Mouse (Mus musculus): ENCODE data around the gene Fam177a. TPM values are rescaled to one million over a fixed set of nuclear protein-coding genes. Genes with fewer than 3 reads are reported as not detected.
"Not testable (repeated sequence)": the region's sequence is repeated elsewhere in the genome, so short reads cannot be mapped to it uniquely, and the experiment has no call there.

Fam177a gene
- polyA plus RNA-seq, 1 experiment from 2014 or later, result 7.8 TPM

DNA sequence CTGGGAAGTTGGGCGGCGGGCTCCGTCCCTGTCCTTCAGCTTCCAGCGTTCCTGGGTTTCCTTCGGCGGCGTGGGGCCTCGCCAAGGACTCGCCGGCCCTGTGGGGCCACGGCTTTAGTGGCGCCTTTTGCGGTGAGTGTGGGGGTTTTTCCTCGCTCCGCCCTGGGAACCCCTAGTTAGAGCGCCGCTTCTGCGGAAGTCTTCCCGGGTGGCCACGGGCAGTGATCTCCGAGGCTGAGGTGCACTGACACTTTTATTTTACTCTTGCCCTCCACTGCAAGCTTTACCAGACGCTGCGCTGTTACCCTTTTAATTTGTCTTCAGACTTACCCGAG lies 31.1 kb downstream of the Fam177a start:
- H3K4me1 ChIP-seq (replicated peaks); H3K27me3 ChIP-seq; H3K4me2 ChIP-seq; H3K36me3 ChIP-seq (replicated peaks); H3K9ac ChIP-seq; H3K9me3 ChIP-seq (replicated peaks); H3K27ac ChIP-seq (replicated peaks): not testable (repeated sequence)
- peak overlapping the region; percentile 46 for H3K4me3 ChIP-seq (replicated peaks)
- peak; percentile 40 for ATAC-seq (ENCODE audit: insufficient read depth)
- 1% methylated on average over 12 of the region's 24 CpGs for WGBS (ENCODE audit: insufficient replicate concordance)

DNA sequence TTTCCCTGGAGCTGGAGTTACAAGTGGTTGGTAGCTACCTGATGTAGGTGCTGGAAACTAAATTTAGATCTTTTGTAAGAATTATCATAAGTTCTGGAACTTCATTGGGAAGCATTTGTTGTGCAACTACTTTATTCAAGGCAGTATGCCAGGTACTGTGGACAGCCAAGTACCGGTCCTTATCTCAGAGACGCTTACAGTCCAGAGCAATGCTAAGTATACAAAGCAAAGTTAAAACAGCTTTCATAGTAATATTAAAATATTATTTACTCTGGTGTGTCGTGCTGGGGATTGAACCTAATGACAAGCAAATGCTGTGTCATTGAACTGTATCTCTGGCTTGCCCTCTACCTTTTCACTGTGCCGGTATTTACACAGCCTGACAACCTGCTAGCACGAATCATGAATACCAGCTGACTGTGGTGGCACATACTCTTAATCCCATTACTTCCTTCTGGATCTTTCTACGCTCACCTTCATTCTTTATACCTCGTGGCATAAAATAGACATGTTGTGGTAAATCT lies 42.8 kb downstream of the Fam177a start:
- H3K4me2 ChIP-seq; ATAC-seq (ENCODE audit: insufficient read depth); H3K36me3 ChIP-seq (replicated peaks); H3K4me1 ChIP-seq (replicated peaks); H3K9me3 ChIP-seq (replicated peaks); H3K27me3 ChIP-seq; H3K27ac ChIP-seq (replicated peaks); H3K4me3 ChIP-seq (replicated peaks); H3K9ac ChIP-seq: not testable (repeated sequence)
- no CpG with 5 or more reads among the region's 7 CpGs for WGBS (ENCODE audit: insufficient replicate concordance)

GRCm38 (mm10) chr12:55187686-55188085 lies 63.4 kb downstream of the Fam177a start:
- H3K27ac ChIP-seq (replicated peaks); H3K27me3 ChIP-seq; H3K36me3 ChIP-seq (replicated peaks); H3K9ac ChIP-seq; H3K4me2 ChIP-seq; H3K9me3 ChIP-seq (replicated peaks); ATAC-seq (ENCODE audit: insufficient read depth); H3K4me1 ChIP-seq (replicated peaks); H3K4me3 ChIP-seq (replicated peaks): not testable (repeated sequence)
- no CpG with 5 or more reads among the region's 8 CpGs for WGBS (ENCODE audit: insufficient replicate concordance)

- H3K4me2 ChIP-seq; H3K36me3 ChIP-seq (replicated peaks); H3K9ac ChIP-seq; H3K27ac ChIP-seq (replicated peaks); H3K27me3 ChIP-seq; H3K4me3 ChIP-seq (replicated peaks); ATAC-seq (ENCODE audit: insufficient read depth); H3K4me1 ChIP-seq (replicated peaks); H3K9me3 ChIP-seq (replicated peaks): not testable (repeated sequence)
- WGBS (ENCODE audit: insufficient replicate concordance), result no CpG with 5 or more reads among the region's 5 CpGs
These were observed 64.9 kb downstream of the Fam177a start for GRCm38 (mm10) chr12:55189127-55189526.

Other genes starting within 250 kb of the Fam177a start
- not detected in 2 replicates for gene Gm20403, start 137.9 kb upstream of the Fam177a start, polyA plus RNA-seq (2015; fragmentation: Nextera tagmentation; extraction: Ambion mirVana)
- 28.8 and 32.2 TPM in 2 replicates for gene Baz1a, start 110.1 kb upstream of the Fam177a start, polyA plus RNA-seq (2015; fragmentation: Nextera tagmentation; extraction: Ambion mirVana)
- 30.8 and 31.5 TPM in 2 replicates for gene 2700097O09Rik, start 44.4 kb upstream of the Fam177a start, polyA plus RNA-seq (2015; fragmentation: Nextera tagmentation; extraction: Ambion mirVana)
- 70.0 and 77.5 TPM in 2 replicates for gene Srp54a, start 44.2 kb upstream of the Fam177a start, polyA plus RNA-seq (2015; fragmentation: Nextera tagmentation; extraction: Ambion mirVana)
- gene Srp54b, start 30.6 kb downstream of the Fam177a start, polyA plus RNA-seq (2015; fragmentation: Nextera tagmentation; extraction: Ambion mirVana), result 22.8 and 25.2 TPM in 2 replicates
- 0.64 and 0.66 TPM in 2 replicates for gene 1700047I17Rik2, start 75.1 kb downstream of the Fam177a start, polyA plus RNA-seq (2015; fragmentation: Nextera tagmentation; extraction: Ambion mirVana)
- gene Srp54c, start 105.7 kb downstream of the Fam177a start, polyA plus RNA-seq (2015; fragmentation: Nextera tagmentation; extraction: Ambion mirVana), result 27.1 and 31.4 TPM in 2 replicates
- gene 1110008L16Rik, start 175.1 kb downstream of the Fam177a start, polyA plus RNA-seq (2015; fragmentation: Nextera tagmentation; extraction: Ambion mirVana), result 5.9 and 6.1 TPM in 2 replicates
- 4.7 and 4.9 TPM in 2 replicates for gene Ppp2r3c, start 178.5 kb downstream of the Fam177a start, polyA plus RNA-seq (2015; fragmentation: Nextera tagmentation; extraction: Ambion mirVana)

Measured in liver, embryonic 15.5 days (tissue).